Mouse (Mus musculus): ENCODE measurements around the gene Usp44. TPM values are rescaled to one million over a fixed set of nuclear protein-coding genes. Genes with fewer than 3 reads are reported as not detected.

The Usp44 gene
- polyA plus RNA-seq, 1 experiment from 2014 or later: 0.12 TPM

DNA sequence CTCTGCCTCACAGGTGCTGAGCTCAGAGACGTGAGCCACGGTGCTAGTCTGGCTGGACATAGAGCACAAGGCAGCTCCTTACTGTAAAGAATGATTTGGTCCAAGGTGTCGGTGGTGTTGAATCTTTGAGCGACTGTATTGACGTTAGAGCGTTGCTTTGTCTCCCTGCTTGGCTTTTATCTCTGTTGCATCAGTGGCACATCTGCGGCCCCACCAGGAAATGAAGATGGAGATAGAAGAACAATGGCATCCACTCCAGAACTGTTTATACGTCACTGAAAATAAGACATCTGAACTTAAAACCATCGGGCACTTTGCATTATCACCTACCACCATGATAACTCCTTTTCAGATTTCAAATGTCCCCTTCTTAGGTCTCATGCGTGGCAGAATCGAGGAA lies 68.6 kb downstream of the Usp44 start:
- H3K27ac ChIP-seq (ENCODE audit: low read length): no peak overlapping the region
- no peak overlapping the region for H3K9ac ChIP-seq (replicated peaks; ENCODE audit: low read depth)
- no peaks in the 10 kb centered on the region for H3K36me3 ChIP-seq (ENCODE audit: insufficient read depth, low read length)
- DNase-seq (ENCODE audit: low spot score): no peak
- no peaks in the 10 kb centered on the region for H3K4me1 ChIP-seq (ENCODE audit: insufficient read depth, low read depth, low read length)
- 72% methylated on average over 11 of the region's 11 CpGs for WGBS
- H3K9me3 ChIP-seq (ENCODE audit: low read length): no peaks in the 10 kb centered on the region
- TF ChIP-seq EP300 (IDR thresholded peaks at IDR 0.05) (no peak), CTCF (IDR thresholded peaks at IDR 0.05) (no peak)
- H3K27me3 ChIP-seq (replicated peaks; ENCODE audit: insufficient read depth, low read length): no peaks in the 10 kb centered on the region
- H3K4me3 ChIP-seq (ENCODE audit: low read depth, low read length): no peak overlapping the region
- no peak overlapping the region for H3K4me2 ChIP-seq (replicated peaks; ENCODE audit: low read depth, low read length)
- ATAC-seq: no peak

DNA sequence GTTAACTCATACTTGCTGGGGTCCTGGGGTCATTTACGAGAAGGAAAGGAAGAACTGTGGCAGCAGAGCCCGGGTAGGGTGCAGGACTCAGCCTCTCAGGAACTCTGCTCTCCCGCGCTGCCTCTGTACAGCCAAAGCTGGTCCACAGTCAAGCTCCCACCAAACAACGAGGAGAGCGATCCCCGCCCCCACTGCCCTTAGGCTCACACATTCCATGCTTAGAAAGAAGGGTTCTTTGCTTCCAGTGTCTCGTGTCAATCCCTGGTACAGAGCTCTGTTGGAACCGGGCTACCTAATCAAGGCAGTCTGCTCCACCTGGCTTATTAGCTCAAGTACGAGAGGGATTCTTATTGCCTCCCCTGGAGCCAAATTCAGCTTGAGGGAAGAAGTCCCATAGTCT lies 76.0 kb downstream of the Usp44 start:
- H3K4me2 ChIP-seq (replicated peaks; ENCODE audit: low read depth, low read length): no peak overlapping the region
- no peak overlapping the region for H3K27ac ChIP-seq (ENCODE audit: low read length)
- ATAC-seq (no peak), DNase-seq (ENCODE audit: low spot score) (no peak)
- TF ChIP-seq CTCF (IDR thresholded peaks at IDR 0.05) (no peak), EP300 (IDR thresholded peaks at IDR 0.05) (no peak)
- no peaks in the 10 kb centered on the region for H3K4me1 ChIP-seq (ENCODE audit: insufficient read depth, low read depth, low read length)
- no peaks in the 10 kb centered on the region for H3K27me3 ChIP-seq (replicated peaks; ENCODE audit: insufficient read depth, low read length)
- no peak overlapping the region for H3K9ac ChIP-seq (replicated peaks; ENCODE audit: low read depth)
- no peaks in the 10 kb centered on the region for H3K36me3 ChIP-seq (ENCODE audit: insufficient read depth, low read length)
- H3K4me3 ChIP-seq (ENCODE audit: low read depth, low read length): no peak overlapping the region
- 54% methylated on average over 10 of the region's 10 CpGs for WGBS
- H3K9me3 ChIP-seq (ENCODE audit: low read length): no peaks in the 10 kb centered on the region

Other genes starting within 250 kb of the Usp44 start
- 46.1 and 58.7 TPM in 2 replicates for gene Snrpf, start 241.8 kb upstream of the Usp44 start, polyA plus RNA-seq (2015; fragmentation: Nextera tagmentation; extraction: Ambion mirVana)
- gene Ntn4, start 190.9 kb upstream of the Usp44 start, polyA plus RNA-seq (2015; fragmentation: Nextera tagmentation; extraction: Ambion mirVana): 1.3 and 1.4 TPM in 2 replicates
- gene Metap2, start 65.5 kb downstream of the Usp44 start, polyA plus RNA-seq (2015; fragmentation: Nextera tagmentation; extraction: Ambion mirVana): 135 and 137 TPM in 2 replicates
- 14.3 and 17.7 TPM in 2 replicates for gene Vezt, start 204.3 kb downstream of the Usp44 start, polyA plus RNA-seq (2015; fragmentation: Nextera tagmentation; extraction: Ambion mirVana)
- 3.2 and 4.1 TPM in 2 replicates for gene Fgd6, start 204.4 kb downstream of the Usp44 start, polyA plus RNA-seq (2015; fragmentation: Nextera tagmentation; extraction: Ambion mirVana)

Data from lung, postnatal 0 days (tissue).